Mouse (Mus musculus): ENCODE measurements at regions not wholly inside any gene's neighbourhood (a gene's known extent, or its start where the extent isn't known, plus 50 kb on each side); places are given as distances from the start of the nearest gene placed in this dataset.

DNA sequence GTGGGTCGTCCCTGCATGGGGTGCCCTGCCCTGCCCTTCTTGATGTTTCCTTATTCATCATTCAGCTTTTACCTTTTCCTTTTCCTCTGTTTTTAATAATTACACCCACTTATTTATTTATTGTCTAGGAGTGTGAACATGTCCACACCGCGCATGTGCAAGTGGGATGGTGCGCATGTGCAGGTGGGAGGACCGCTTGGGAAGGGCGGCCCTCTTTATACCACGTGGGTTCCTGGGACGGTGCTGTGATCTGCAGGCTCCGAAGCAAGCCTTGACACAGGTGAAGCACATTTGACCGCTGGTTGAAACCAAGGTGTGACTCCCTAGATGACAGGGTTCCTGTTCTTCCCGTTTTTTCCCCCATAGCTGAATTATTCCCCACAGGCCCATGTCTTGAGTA, 60.0 kb downstream of the Syf2 start:
- no peak for DNase-seq (ENCODE audit: low read depth, low spot score)

DNA sequence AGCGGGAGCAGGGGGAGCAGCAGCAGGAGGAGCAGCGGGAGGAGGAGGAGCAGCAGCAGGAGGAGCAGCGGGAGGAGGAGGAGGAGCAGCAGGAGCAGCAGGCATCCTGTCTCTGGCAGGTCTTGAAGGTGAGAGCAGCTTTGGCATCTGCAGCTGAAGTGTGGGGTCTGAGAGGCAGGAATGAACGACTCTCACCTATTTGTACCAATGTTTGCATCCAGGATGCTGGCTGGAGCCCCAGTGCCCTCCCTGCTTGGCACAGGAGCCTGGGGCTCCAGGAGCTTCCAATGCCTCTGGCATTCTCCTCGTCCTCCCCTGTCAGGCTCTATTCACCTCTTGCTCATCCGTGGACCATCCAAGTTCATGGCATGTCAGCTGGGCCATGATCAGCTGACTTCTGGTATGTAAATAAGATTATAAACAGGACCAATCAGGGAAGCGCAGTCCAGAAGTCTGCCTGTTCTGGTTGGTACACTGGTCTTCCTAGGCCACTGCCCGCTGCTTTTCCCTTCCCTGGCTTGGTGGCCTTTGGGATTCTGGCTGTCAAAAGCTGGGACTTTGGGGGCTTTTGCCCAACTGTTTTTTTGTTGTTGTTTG, 62.9 kb downstream of the Syf2 start:
- DNase-seq (ENCODE audit: low read depth, low spot score): no peak

DNA sequence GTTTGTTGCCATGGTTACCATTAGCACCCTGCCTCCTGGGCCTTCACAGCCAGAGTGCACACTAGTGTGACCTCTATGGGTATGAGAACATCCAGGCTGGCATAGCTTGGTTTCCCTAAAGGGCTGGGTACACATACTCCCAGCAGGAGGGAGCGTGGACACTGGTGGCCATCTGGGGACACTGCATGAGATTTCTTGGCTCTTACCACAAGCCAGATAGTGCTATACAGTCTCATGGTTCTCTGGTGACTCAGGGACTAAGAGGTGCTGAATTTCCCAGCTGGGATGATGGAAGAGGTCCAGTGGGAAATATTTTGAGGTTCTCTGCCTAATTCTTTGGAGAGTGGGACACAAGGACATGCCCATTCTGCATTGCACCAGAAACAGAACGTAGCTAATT, 63.5 kb downstream of the Syf2 start:
- DNase-seq (ENCODE audit: low read depth, low spot score): no peak

DNA sequence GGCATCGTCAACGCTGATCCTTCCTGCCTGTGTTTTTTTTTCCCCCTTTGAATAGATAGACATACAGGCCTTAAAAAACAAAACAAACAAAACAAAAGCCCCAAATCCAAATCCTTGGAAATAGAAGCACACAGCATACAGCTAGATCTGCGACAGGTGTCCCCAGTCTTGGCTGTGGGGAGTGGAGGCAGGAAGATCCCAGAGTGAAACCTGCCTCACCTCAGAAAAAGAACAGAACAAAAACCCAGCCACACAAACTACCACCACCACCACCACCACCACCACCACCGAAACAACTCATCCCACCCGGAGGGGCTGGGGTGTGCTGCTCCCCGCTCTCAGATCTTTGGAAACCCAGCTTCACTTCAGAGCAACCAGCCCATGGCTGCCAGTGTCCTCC, 64.0 kb downstream of the Syf2 start:
- DNase-seq (ENCODE audit: low read depth, low spot score): no peak

DNA sequence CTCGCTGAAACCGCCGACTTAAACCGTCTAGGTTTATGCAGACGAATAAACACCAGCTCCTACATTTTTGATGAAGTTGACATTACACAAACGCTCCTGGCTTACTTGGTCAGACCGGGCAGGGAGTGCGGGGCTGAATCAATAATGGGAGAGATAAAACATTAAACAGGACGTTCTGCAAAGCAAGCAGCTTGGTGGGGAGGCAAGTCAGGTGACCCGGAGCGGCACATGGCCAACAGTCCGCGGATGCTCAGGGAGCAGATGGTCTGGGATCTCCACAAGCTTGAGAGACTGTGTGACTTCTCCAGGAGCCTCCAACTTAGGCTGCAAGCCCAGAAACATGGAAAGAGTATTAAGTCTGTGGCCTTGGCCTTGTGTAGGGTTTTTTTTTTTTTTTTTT, 64.4 kb downstream of the Syf2 start:
- DNase-seq (ENCODE audit: low read depth, low spot score): no peak

DNA sequence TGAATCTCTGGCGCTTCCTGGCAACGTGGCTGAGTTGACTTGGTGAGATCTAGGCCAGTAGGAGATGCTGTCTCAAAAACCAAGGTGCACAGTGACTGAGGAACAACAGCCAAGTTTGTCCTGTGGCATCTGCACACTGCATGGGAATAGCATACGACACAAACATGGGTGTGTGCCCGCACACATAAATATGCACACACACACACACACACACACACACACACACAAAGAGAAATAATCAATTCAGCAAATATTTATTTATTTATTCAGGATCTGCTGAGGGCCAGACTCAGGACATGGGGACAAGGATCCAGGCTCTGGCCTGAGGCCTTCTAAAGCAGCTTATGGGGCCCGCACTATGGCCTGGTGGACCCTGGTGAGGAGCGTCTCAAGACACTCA, 65.4 kb downstream of the Syf2 start:
- no peak for DNase-seq (ENCODE audit: low read depth, low spot score)

DNA sequence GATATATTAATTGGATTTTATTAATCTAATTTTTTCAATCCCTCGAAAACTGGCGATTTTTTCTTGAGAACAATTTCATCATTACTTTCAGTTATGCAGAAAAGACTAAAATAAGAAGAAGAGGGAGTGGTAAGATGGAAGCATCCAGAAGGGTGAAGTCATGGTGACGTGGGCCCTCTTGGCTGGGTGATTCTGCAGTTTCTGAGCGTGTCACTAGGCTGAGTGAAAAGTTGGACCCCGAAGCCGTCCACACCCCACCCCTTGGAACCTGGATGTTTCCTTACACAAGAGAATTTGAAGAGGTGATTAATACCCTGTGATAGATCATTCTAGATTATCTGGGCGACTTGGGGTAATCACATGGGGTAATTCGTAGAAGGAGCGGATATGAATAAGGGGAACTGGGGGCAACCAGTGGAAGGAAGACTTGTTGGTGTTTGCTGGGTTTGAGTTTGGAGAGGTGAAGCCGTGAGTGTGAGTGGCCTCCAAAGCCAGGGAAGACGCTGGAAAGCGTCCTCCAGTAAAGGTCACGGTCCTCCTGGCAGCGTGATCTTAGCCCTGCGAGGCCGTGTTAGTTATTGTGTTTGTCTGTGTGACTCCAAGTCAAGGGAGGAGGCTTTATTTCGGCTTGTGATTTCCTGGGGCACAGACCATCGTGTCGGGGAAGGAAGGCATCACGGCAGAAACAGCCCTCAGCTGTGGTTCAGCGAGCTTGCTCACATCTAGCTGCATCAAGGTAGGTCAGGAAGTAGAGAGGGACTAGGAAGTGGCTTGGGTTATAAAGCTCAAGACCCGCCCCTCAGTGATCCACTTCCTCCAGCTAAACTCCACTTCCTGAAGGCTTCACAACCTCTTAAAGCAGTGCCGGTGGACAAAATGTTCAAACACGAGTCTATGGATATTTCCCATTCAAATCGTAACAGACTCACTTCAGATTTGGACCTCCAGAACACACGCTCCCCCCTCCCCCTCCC, 67.0 kb downstream of the Syf2 start:
- DNase-seq (ENCODE audit: low read depth, low spot score): peak; percentile 42

DNA sequence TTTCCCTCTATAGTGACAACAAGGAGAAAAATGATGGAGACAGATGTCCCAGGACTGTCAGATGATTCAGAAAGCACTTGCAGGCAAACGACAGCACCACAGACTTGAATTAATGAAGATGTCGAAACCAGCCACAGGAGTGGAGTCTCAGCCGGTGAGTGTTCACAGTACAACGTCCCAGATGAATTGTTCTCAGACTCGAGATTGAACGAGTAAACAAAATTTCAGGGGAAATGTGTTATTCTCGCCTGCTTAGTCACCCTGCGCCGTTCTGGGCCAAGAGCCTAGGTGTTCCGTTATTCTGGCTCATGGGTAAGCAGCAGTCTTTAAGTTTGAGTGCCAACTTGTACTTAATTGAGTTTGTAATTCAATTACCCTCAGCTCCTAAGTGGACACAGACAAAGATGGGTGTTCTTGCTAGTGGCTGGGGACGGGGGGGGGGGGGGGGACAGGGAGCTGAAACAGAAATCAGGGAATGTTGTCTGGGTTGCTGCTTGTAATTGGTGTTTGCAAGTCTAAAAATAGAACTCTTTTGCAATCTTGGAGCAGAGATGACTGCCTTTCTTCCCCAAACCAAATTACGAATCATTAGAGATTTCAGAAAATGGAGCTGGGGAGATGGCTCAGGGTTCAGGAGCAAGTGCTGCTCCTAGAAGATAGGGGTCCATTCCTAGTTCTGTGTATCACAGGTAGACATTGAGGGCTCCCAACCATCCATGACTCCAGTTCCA, 68.4 kb downstream of the Syf2 start:
- DNase-seq (ENCODE audit: low read depth, low spot score): no peak

DNA sequence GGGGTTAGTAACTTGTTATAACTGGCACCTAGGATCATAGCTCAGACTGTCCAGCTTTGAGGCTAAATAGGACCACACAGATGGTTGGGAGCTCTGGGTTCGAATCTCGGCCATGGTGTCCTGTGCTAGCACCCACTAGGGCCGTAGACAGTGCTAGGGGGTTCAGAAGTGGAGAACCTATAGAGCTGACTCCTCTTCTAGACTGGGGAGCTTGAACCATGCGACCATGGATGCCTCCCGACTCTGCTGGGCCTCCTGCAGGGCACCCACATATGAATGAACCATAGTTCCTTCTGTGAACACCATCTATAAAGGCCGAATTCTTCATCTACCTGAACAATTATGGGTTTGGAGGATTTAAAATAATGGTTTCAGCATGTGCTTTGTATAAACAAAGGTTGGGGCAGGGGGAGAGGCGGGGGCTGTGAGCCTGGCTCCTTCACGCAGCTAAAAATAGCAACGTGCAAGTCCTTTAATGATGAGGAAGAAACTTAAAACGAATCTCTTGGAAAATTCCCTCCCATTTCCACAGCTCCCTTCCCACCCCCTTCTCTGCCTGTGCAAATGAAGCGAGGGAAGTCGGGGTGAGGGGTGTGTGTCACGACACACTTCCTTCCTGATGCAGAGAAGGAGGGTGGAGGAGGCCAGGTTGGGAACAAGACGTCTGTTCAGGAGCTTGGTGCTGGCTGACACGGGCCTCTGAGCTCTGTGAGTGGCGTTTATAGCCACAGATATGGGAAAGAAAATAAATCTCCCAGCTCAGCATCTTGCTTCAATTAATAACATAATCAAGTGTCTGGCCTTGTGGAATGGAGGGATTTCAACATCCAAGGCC, 71.6 kb downstream of the Syf2 start:
- no peak for DNase-seq (ENCODE audit: low read depth, low spot score)

DNA sequence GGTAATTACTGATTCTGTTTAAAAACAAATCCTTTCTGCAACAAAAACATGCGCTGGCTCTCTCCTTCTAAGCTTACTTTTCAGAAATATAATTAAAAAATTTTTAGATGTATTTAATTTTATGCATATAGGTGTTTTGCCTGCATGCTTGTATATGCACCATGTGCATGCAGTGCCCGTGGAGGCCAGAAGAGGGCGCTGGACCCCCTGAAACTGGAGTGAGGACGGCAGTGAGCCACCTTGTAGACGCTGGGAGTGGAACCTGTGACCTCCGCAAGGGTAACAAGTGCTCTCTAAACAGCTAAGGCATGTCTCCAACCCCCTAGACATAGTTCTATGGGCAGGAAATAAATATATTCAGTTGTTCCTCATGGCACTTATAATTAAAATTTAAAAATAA, 80.7 kb downstream of the Syf2 start:
- no peak for DNase-seq (ENCODE audit: low read depth, low spot score)

DNA sequence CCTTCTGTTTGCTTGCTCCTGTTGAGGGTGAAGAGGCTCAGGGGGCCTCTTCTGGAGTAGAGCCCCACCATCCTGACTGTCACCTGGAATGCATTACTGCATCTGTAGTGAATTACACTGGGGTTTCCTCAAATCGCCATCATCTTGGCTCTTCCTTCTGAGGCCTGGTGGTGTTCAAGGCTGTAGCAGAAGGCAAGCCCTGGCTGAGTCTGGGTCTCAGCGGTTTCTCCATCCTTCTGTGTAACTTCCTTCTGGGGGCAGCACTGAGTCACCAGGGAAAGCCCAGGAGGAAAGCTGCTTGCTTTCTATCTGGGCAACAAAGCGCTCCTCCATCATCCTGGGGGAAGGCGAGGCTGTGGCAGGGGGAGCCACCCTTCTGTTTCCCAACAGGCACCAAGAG, 82.2 kb downstream of the Syf2 start:
- no peak for DNase-seq (ENCODE audit: low read depth, low spot score)

DNA sequence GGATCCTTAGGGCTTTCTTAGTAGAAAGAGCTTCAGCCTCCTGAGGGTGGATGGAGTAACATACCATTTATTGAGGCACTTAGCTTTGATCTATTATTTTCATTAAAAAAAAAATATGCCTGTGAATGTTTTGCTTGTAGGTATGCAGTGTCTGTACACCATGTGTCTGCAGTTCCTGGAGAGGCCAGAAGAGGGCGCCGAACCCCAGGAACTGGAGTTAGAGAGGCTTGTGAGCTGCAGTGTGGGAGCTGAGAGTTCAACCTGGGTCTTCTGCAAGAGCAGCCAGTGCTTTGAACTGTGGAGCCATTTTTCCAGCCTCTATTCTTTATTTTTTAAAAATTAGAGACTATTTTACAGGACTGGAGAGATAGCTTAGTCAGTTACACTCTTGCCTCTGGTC, 83.2 kb downstream of the Syf2 start:
- DNase-seq (ENCODE audit: low read depth, low spot score): peak; percentile 20

DNA sequence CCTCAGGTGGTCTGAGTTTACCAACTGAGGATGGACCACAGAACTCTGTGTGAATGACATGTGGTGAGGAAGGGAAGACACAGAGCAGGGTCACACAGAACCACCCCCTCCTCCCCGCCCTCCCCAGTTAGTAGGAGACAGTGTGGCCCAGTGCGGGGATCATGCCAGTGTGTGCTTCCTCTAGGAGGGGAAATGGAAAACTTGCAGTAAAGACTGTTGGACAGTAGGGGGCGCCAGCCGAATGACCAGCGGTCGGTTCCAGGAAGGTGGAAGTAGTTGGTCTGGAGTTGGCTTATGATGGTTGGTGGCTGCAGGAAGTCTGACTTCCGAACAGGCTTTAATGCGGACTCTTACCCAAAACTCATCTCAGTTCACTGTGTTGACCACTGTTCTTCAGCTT, 87.3 kb downstream of the Syf2 start:
- peak; percentile 56 for DNase-seq (ENCODE audit: low read depth, low spot score)

DNA sequence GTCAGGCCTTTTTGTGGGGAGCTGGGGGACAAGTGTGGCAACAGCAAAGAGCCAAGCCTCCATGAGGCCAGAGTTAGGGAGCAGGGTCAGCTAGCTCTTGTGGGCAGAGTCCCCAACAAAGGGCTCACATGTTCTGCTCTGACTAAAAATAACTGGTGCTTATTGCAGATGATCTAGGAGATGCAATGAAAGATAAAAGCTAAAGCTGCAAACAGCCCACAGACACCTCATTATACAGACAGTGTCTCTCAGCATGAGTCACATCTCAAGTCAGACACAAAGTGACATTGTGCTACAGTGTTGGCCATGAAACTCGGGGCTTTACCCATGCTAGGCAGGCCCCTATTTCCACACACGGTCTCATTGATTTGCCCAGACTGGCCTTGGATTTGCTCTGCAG, 88.4 kb downstream of the Syf2 start:
- DNase-seq (ENCODE audit: low read depth, low spot score): peak; percentile 21

DNA sequence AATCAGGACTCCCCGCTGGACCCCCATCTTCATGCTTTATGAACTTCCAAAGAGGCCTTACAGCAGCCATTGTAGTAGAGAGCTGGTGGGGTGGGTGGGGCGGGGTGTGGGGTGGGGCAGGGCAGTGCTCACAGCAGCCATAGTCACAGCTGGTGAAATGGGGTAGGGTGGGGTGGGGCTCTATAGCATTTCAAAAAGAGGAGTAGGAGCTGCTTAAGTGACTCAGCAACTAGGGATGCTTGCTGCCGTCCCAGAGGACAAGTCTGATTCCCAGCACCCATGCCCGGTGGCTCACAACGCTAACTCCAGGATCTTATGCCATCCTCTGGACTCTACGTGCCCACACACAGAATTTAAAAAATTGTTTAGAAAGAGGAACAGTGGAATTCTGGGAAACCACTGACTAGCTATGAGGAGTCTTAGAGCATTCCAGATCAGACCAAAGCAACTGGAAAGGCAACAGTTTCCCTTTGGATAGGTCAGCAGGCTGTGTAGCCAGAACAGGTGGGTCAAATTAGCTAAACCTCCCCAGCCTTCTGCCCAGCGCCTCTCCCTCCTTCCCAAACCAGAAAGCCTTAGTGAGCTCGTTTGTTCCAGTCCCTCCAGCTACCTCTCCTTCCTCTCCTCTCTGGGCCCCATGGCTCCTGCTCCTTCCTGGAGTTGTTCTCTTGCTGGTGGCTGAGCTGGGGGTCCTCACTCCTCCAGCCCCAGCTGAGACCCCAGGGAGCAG, 89.7 kb downstream of the Syf2 start:
- DNase-seq (ENCODE audit: low read depth, low spot score): no peak

DNA sequence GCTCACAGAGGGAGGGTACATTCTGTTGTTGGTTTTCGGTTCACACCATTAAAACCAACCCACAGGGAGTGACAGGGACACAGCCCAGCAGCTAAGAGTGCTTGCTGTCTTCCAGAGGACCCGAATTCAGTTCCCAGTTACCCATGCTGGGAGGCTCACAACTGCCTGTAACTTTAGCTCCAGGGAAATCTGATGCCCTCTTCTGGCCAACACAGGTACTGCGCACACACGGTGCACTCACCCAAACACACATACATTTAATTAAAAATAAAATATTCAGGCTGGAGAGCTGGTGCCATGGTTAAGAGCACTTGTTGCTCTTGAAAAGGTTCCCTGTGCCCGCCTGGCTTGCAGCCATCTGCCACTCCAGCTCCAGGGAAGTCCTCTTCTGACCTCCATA, 92.5 kb downstream of the Syf2 start:
- no peak for DNase-seq (ENCODE audit: low read depth, low spot score)

DNA sequence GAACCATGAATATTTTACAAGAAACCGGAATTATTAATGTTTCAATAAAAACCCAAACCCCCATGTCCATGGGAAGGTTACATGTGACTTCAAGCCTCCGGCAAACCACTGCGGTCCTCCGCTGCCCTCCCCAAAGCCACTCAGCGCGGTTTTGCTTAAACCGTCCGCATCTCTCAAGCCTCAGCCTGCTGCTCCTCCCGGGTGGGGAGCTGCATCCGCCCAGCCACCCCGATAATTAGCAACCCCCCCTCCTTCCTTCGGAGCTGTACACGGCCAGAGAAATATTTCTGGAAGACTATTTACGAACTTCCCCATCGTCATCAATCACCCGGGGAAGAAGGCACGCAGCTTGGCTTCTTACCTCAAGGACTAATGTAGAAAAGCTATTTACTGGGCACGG, 94.7 kb upstream of the Runx3 start:
- DNase-seq (ENCODE audit: low read depth, low spot score): no peak

DNA sequence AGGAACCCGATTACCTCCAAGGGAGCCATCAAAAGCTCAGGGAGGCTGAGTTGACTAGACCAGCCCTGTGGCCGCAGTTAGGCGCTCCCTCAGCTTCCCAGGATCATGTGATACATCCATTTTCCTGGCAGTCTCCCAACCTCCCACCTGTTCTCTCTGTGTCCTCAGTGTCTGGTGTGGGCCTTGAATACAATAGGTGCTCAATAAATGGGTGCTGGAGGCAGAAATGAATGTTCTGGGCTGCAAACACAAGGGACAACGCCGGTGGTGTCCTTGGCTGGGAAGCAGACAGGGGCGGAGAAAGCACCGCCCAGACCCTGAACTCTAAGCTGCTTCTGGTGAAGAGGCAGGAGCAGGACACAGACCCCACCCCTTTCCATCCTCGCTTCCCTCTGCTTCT, 93.3 kb upstream of the Runx3 start:
- DNase-seq (ENCODE audit: low read depth, low spot score): no peak

DNA sequence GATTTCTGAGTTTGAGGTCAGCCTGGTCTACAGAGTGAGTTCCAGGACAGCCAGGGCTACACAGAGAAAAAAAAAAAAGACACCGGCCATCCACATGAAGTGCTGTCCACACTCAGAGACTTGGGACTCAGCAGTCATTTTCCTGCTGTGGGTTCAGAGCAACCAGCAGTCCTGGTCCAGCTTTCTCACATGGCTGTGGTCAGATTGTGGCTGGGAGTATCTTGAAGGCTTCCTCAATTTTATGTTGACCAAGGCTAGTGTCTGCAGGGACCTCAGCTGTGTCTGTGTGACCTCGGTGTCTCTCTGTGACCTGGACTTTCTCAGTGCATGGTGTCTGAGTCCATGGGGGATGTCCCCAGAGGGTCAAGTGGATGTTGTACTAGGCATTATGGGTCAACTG, 90.7 kb upstream of the Runx3 start:
- DNase-seq (ENCODE audit: low read depth, low spot score): no peak

DNA sequence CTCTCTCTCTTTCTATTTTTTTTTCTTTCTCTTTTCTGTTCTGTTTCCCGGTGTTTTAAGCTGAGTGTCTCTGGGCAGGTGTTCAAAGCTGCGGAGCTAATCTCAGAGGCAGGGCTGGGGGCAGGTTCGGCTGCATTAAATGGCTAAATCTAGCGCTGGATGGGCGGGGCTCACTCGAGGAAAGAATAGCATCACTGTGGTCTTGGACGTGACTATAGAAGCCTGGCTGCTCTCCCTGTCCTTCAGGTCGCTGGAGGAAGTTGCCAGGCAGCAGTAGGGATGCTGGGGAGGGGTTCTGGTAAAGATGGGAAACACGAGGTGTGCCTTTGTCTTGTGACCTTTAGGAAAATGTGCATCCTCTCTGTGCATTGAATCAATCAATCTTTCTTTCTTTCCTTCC, 88.0 kb upstream of the Runx3 start:
- DNase-seq (ENCODE audit: low read depth, low spot score): no peak

DNA sequence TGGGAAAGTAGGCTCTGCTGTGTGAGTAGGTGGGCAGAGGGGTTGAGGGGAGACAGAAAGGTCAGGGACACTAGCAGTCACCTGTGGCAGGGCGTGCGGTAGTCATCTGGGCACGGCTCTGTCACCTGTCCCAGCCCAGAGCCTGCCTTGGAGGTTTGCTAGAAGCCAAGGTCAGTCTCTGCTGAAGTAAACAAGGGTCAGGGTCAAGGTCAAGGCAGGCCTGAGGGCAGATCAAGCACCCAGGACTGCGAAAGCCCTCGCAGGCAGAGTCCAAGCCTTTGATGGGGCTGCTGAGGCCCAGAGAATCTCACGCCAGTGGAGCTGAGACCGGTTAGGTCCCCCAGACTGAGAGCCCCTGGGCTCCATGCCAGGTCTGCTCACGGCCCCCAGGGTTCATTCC, 87.2 kb upstream of the Runx3 start:
- DNase-seq (ENCODE audit: low read depth, low spot score): no peak
